Mouse (Mus musculus): Measurements from ENCODE around the gene Tmigd3.

The Tmigd3 gene

GRCm38 (mm10) chr3:105936111-105936510 is 65.4 kb downstream of the Tmigd3 start:
- DNase-seq, result no peak

- no peak for DNase-seq
Measured at GRCm38 (mm10) chr3:105951348-105951747, 80.6 kb downstream of the Tmigd3 start.

GRCm38 (mm10) chr3:105957235-105957634 is 86.5 kb downstream of the Tmigd3 start:
- no peak for DNase-seq

GRCm38 (mm10) chr3:105958204-105958603 is 87.5 kb downstream of the Tmigd3 start:
- no peak for DNase-seq

- DNase-seq, result peak; percentile 92
Measured at GRCm38 (mm10) chr3:105958974-105959580, 88.4 kb downstream of the Tmigd3 start, which contains the start of gene Wdr77. Gene Wdr77 (plus strand): TSS chr3:105959369.

- no peak for DNase-seq
Measured at GRCm38 (mm10) chr3:105959585-105959984, 88.9 kb downstream of the Tmigd3 start.

GRCm38 (mm10) chr3:105959999-105960398 is 89.3 kb downstream of the Tmigd3 start, which contains the start of gene Atp5f1:
Gene Atp5f1 (minus strand): TSS chr3:105960099.
- no peak for DNase-seq

- DNase-seq, result no peak
Measured at GRCm38 (mm10) chr3:105960700-105961099, 90.0 kb downstream of the Tmigd3 start.

GRCm38 (mm10) chr3:105971831-105972446 is 101.2 kb downstream of the Tmigd3 start:
- no peak for DNase-seq

GRCm38 (mm10) chr3:105973411-105973810 is 102.7 kb downstream of the Tmigd3 start, which contains the start of gene Ovgp1:
Gene Ovgp1 (plus strand): TSS chr3:105973711.
- no peak for DNase-seq
